Mouse (Mus musculus): ENCODE data around the gene Clec16a.

Gene Clec16a

GRCm38 (mm10) chr16:10642857-10643633 lies 97.9 kb downstream of the Clec16a start:
- no peak for DNase-seq (ENCODE audit: low spot score in 2 of 2)

- no peak for DNase-seq (ENCODE audit: low spot score in 2 of 2)
Observed at GRCm38 (mm10) chr16:10644238-10644637, 99.1 kb downstream of the Clec16a start.

- DNase-seq (ENCODE audit: low spot score in 2 of 2), result no peak
Observed at GRCm38 (mm10) chr16:10644731-10645130, 99.6 kb downstream of the Clec16a start.

- DNase-seq (ENCODE audit: low spot score in 2 of 2), result no peak
Observed at GRCm38 (mm10) chr16:10651804-10652203, 106.7 kb downstream of the Clec16a start.

- no peak for DNase-seq (ENCODE audit: low spot score in 2 of 2)
Observed at GRCm38 (mm10) chr16:10652935-10653334, 107.8 kb downstream of the Clec16a start.

- no peak for DNase-seq (ENCODE audit: low spot score in 2 of 2)
Observed at GRCm38 (mm10) chr16:10655236-10655635, 110.1 kb downstream of the Clec16a start.

- no peak for DNase-seq (ENCODE audit: low spot score in 2 of 2)
Observed at GRCm38 (mm10) chr16:10655926-10656325, 110.8 kb downstream of the Clec16a start.

- DNase-seq (ENCODE audit: low spot score in 2 of 2), result no peak
Observed at GRCm38 (mm10) chr16:10656461-10656860, 111.3 kb downstream of the Clec16a start.

- no peak for DNase-seq (ENCODE audit: low spot score in 2 of 2)
Observed at GRCm38 (mm10) chr16:10656939-10657338, 111.8 kb downstream of the Clec16a start.

GRCm38 (mm10) chr16:10659211-10659610 lies 114.1 kb downstream of the Clec16a start:
- no peak for DNase-seq (ENCODE audit: low spot score in 2 of 2)

GRCm38 (mm10) chr16:10660526-10660925 lies 115.4 kb downstream of the Clec16a start:
- peak; percentile 33 to 42 for DNase-seq (ENCODE audit: low spot score in 2 of 2)

- no peak for DNase-seq (ENCODE audit: low spot score in 2 of 2)
Observed at GRCm38 (mm10) chr16:10661385-10661784, 116.2 kb downstream of the Clec16a start.

GRCm38 (mm10) chr16:10663890-10664731 lies 119.0 kb downstream of the Clec16a start:
- no peak for DNase-seq (ENCODE audit: low spot score in 2 of 2)

GRCm38 (mm10) chr16:10664921-10665894 lies 120.1 kb downstream of the Clec16a start:
- peak in 1 of 2 experiments; percentile 32 for DNase-seq (ENCODE audit: low spot score in 2 of 2)

- no peak for DNase-seq (ENCODE audit: low spot score in 2 of 2)
Observed at GRCm38 (mm10) chr16:10666766-10667165, 121.6 kb downstream of the Clec16a start.

- no peak for DNase-seq (ENCODE audit: low spot score in 2 of 2)
Observed at GRCm38 (mm10) chr16:10668453-10668852, 123.3 kb downstream of the Clec16a start.

- DNase-seq (ENCODE audit: low spot score in 2 of 2), result no peak
Observed at GRCm38 (mm10) chr16:10668991-10669703, 124.0 kb downstream of the Clec16a start.

GRCm38 (mm10) chr16:10669936-10670335 lies 124.8 kb downstream of the Clec16a start:
- no peak for DNase-seq (ENCODE audit: low spot score in 2 of 2)

GRCm38 (mm10) chr16:10672490-10672889 lies 127.4 kb downstream of the Clec16a start:
- DNase-seq (ENCODE audit: low spot score in 2 of 2), result no peak

GRCm38 (mm10) chr16:10674020-10674419 lies 128.9 kb downstream of the Clec16a start:
- DNase-seq (ENCODE audit: low spot score in 2 of 2), result no peak

- DNase-seq (ENCODE audit: low spot score in 2 of 2), result no peak
Observed at GRCm38 (mm10) chr16:10674957-10675356, 129.8 kb downstream of the Clec16a start.
